Mouse (Mus musculus) frontal cortex, postnatal 10 days (tissue): ENCODE data around the gene Relb.

ENCODE experiments used
- DNase-seq, 2 experiments: peaks; one replicate each; pipeline ENCODE4 v3.0.0; 2022; ENCODE audit warnings: low spot score in 2 of 2, mixed read lengths in 1 of 2

Gene Relb

GRCm38 (mm10) chr7:19580634-19581033 is 48.6 kb downstream of the Relb start:
- DNase-seq = no peak

GRCm38 (mm10) chr7:19579751-19580150 is 49.5 kb downstream of the Relb start:
- no peak for DNase-seq

DNA sequence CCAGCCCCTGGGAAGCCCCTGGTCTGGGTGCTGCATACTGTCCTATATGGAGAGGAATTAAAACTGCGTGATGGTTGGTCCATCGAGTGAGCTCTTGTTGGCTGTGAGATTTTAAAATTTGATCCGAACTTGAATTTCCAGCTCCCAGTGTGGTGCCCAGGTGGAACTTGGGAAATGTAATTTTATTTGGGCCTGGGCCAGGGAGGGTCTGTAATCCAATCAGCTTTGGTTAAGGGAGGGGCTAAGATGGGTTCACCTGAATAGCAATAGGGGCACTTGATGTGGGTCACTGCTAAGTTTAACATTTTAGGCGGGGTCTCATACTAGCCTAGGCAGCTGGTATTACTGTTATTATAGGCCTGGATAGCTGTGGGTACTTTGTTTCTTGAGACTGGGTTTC is 50.8 kb downstream of the Relb start:
- DNase-seq = no peak

- no peak for DNase-seq
These were observed 51.3 kb downstream of the Relb start for GRCm38 (mm10) chr7:19577877-19578414.

DNA sequence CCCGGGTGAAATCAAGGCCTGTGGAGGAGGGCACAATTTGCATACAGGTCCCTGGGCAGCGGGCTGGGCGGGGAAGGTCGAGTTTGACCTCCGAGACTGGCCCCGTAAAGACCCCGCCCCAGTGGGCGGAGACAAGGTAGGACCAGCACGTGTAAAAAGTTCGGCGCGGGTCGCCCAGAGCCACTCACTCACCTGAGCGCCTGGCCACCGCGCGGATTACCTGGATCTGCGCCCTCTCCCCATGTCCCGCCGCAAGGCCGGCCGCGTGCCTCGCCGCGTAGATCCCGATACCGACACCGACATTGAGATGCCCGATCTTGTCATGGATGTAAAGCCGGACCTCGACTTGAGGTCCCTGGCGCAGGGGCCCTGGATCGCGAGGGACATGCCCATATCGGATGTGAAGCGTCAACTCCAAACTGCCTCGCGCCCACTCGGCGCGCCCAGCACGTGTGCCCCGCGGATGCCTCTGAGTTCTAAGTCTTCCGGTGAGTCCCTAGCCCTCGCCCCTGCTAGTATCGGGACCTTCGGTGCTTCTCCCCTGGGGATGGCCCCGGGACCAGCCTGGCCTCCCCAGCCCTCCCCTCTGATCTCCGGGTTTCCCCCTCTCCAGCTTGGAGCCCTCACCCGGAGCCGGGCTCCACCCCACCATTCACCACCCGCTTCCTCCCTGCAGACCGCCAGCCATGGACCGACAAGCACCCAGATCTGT is 51.9 kb downstream of the Relb start, which contains the start of the genes Zfp296 and Gemin7:
Gene Zfp296 (plus strand): TSS at position 147 of the 712 bp plus-strand sequence.
Gene Gemin7 (minus strand): TSS at position 455 of the 712 bp plus-strand sequence.
- DNase-seq = no peak

DNA sequence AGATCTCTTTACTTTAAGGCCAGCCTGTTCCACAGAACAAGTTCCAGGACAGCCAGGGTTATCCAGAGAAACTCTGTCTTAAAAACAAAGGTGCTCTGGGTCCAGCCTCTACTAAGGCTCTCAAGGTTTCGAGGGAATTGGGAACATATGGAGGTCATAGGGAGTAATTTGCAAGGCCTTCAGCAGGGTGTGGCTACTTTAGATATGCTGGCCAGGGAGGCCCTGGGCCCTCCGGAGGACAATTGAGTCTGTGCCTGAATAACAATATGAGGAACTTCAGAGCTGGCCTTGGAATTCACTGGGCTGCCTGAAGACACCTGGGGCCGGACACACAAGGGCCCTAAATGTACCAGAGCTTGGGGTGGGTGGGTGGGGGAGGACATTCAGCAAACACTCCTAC is 53.7 kb downstream of the Relb start:
- DNase-seq = no peak

GRCm38 (mm10) chr7:19573776-19574140 is 55.5 kb downstream of the Relb start:
- DNase-seq = no peak

DNA sequence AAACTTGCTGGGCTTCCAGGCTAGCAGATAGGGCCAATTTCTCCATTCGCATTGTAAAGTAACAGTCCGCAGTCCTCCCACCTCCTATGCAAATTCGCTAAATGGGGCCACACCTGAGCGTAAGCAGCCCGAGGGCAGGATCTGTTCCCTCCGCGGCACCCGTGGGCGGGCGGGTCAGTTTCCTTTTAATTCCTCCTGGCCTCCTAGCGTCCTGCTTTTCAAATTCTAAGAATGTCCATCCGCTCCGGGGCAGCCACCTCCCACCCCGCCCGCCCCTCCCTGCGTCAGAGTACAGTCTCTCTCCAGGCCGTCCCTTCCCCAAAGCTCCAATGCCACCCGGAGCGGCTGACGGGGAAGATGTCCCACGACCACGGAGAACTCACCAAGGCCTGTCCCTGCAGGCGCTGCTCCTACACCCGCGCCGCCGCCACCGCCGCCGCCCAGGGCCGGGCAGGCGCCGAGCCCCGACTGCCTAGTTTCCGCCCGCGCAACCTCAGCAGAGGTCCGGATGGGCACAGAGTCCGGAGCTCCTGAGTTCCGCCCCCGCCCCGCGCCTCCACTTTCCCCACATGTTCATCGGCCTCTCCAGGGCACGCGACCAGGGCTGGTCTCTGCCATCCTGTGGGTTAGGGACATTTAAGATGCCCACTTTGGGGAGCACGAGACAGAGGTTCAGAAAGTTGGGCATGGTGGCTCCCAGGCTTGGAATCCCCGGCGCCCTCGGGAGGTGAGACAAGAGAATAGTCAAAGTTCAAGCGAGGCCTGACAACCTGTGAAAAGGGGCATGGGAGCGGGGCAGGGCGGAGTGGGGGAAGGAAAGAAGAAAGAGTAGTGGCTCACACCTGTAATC is 56.1 kb downstream of the Relb start:
- peak in 1 of 2 experiments; percentile 69 for DNase-seq

- no peak for DNase-seq
These were observed 59.6 kb downstream of the Relb start for GRCm38 (mm10) chr7:19569647-19570046.

DNA sequence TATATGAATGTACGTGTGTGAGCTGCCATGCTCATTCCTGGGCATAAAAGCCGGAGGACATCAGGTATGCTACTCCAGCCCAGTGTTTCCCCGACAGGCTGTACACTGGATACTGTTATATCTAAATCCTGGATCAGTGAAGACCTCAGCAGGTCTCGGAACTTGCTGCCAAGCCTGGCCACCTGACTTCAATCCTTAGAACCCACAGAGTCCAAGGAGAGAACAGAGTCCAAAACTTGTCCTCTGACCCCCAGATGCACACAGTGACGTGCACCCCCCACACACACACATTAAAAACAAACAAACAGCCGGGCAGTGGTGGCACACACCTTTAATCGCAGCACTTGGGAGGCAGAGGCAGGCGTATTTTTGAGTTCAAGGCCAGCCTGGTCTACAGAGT is 61.8 kb downstream of the Relb start:
- DNase-seq = no peak

DNA sequence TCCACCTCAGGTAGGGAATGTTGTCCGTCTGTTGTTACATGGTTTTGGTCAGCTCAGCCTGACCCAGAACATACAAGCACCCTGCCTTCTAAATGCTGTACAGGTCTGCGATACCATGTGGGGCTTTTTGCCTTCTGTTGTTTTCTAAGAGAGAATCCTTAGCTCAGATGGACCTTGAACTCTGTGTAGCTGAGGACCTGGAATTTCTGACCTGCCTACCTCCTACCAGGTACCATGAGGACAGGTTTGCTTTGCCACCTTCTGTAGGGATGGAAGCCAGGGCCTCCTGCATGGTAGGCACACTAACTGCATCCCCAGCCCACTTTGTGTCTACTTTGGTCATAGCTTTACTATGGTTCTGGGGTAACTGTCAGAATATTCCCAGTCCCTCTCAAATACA is 63.4 kb downstream of the Relb start:
- DNase-seq = no peak

- no peak for DNase-seq
These were observed 64.8 kb downstream of the Relb start for GRCm38 (mm10) chr7:19564455-19564854.

- no peak for DNase-seq
These were observed 65.4 kb downstream of the Relb start for GRCm38 (mm10) chr7:19563884-19564283.

GRCm38 (mm10) chr7:19562643-19563410 is 66.4 kb downstream of the Relb start, which contains the start of gene Ppp1r37:
TSS of gene Ppp1r37 (minus strand) at chr7:19563076.
- no peak for DNase-seq

- peak; percentile 66 to 87 for DNase-seq
These were observed 67.2 kb downstream of the Relb start for GRCm38 (mm10) chr7:19561765-19562642.

GRCm38 (mm10) chr7:19561431-19561764 is 67.8 kb downstream of the Relb start:
- no peak for DNase-seq

DNA sequence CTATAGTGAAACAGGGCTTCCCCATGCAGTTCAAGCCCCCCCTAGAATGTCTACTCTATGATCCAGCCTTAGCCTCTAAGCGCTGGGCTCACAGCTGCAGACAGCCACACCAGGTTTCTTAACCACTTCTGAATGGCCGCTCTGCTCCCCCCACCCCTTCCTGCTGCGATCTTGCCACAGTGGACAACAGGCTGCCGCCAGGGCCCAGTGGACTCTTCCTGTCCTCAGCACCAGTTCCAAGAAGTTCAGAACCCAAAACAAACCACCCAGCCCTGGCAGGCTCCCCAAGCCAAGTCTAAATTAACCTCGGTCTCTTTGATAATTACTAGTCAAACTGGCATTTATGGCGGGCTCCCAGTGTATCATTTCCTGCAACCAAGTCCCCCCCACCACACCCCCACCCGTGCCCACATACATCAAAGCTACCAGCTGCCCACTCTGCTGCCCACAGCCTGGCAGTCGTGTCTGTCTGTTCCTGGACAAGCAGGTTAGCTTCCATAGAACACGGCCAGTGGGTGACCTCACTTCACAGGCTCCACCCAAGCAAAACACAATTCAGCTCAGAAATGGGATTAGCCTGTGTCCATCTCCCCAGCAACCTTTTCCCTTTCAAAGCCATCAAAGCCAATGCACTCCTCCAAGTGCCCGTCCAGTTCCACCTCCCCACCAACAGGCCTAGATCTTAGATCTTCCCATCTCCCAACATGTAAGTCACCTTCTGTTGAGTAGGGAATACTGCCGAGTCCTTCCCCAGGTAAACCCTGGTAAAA is 68.6 kb downstream of the Relb start:
- DNase-seq = no peak

DNA sequence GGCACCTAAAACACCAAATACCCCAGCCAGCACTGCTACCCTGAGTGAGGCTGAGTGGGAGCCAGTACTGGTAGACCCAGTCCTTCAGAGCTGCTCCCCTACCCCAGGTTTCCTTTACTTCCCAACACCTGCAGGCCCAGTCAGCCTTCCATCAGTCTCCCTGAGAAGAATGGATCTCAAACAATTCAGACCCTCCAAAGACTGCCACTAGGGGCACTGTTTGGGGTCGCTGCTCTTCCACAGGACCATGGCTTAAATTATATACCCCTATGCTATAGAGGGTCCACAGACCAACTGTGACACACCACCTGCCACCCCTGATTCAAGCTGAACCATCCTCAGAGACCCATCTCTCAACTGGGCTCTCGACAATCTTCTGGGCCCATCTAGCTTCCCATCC is 70.3 kb downstream of the Relb start:
- no peak for DNase-seq

GRCm38 (mm10) chr7:19557982-19558900 is 71.0 kb downstream of the Relb start:
- DNase-seq = no peak
